Comparison of ENCODE assay signal across 12 mouse cellular contexts in the genomic region with DNA sequence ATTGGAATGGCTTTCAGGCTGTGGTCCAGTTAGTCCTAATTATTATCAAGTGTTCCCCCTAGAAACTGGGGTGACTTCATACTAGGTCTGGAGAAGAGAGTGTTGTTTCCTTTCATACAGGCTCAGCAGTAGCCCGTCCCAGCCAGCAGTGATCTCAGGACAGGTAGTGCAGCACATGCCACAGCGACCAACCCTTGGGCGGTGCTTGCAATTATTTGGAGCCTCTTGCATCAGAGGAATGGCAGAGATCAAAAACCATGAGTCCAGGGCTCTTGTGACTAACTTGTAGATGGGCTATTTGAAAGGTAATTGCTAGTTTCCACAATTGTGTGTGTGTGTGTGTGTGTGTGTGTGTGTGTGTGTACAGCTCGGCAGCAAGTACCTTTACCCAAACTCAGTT.
"Had no signal": no experiment of that assay in that cellular context is flagged by ENCODE, and none has a peak within 500 bp of the region (broad histone marks: within the 10 kb centered on the region; RNA-seq: fewer than 3 reads in every experiment).

No protein-coding gene starts in this region.

- H3K9me3 ChIP-seq: kidney, embryonic 15.5 days; limb, embryonic 13.5 days; liver, embryonic 13.5 days; midbrain, embryonic 12.5 days had no signal

- H3K9ac ChIP-seq: kidney, embryonic 15.5 days; limb, embryonic 13.5 days; liver, embryonic 13.5 days; midbrain, embryonic 12.5 days had no signal

- ATAC-seq: intestine, embryonic 16.5 days; midbrain, embryonic 16.5 days had no signal

- H3K27ac ChIP-seq: kidney, embryonic 15.5 days; limb, embryonic 13.5 days; liver, embryonic 13.5 days; midbrain, embryonic 12.5 days had no signal

- DNase-seq: kidney, adult 2 months; kidney, postnatal 14 days; left cerebral cortex, postnatal 4 days; liver, embryonic 13.5 days; right cerebral cortex, adult 18-20 months; right cerebral cortex, postnatal 25 days; thymus, postnatal 4 days had no signal

- H3K27me3 ChIP-seq: kidney, embryonic 15.5 days; liver, embryonic 13.5 days; midbrain, embryonic 12.5 days had no signal

- H3K36me3 ChIP-seq: kidney, embryonic 15.5 days; liver, embryonic 13.5 days; midbrain, embryonic 12.5 days had no signal

- H3K4me2 ChIP-seq: kidney, embryonic 15.5 days; limb, embryonic 13.5 days; liver, embryonic 13.5 days; midbrain, embryonic 12.5 days had no signal

- H3K4me3 ChIP-seq: kidney, embryonic 15.5 days; limb, embryonic 13.5 days; liver, embryonic 13.5 days; midbrain, embryonic 12.5 days had no signal
